Mouse (Mus musculus): ENCODE measurements around the gene Plekhg5.

Plekhg5 gene

GRCm38 (mm10) chr4:152151451-152151965, 79.2 kb downstream of the Plekhg5 start:
- no peak for DNase-seq

DNA sequence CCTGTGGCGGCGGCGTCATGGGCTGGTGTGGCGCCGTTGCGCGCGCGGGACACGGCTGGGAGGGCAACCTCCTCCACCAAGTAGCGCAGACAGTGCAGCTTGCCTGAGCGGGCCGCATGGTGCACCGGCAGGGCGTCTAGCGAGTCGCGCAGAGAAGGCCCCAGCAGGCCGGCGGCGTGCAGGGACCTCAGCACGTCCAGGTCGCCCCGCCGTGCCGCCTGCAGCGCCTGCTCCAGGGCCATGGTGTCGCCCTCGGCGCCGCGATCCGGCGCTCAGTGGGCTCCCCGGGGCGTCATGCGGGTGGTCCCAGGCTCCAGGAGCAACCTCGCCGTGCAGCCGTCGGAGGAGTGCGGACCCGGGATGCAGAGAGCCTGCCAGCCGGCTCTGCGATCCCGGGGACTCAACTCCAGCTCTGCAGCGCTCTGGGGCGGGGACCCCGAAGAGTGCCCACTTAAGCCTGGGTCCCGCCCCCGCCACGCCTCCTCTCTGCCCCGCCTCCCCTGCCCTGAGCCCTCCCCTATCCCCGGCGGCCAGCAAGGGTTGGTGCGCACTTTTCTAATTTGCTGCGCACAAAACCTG, 79.8 kb downstream of the Plekhg5 start, which contains the start of gene Espn:
TSS of gene Espn (minus strand) at position 406 of the 579 bp plus-strand sequence.
- DNase-seq = no peak

- peak; percentile 93 for DNase-seq
Observed at GRCm38 (mm10) chr4:152153771-152154177, 81.5 kb downstream of the Plekhg5 start.

DNA sequence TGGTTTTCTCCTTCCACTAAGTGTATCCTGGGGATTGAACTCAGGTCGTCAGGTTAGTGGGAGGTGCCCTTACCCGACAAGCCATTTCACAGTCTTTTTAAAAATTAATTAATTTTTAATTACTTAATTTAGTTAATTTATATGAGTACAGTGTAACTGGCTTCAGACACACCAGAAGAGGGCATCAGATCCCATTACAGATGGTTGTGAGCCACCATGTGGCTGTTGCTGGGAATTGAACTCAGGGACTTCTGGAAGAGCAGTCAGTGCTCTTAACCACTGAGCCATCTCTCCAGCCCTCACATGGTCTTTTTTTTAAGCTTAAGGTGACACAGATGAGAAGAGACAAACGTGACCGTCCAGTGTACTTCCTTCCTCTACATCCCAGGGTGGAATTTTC, 82.7 kb downstream of the Plekhg5 start:
- no peak for DNase-seq

DNA sequence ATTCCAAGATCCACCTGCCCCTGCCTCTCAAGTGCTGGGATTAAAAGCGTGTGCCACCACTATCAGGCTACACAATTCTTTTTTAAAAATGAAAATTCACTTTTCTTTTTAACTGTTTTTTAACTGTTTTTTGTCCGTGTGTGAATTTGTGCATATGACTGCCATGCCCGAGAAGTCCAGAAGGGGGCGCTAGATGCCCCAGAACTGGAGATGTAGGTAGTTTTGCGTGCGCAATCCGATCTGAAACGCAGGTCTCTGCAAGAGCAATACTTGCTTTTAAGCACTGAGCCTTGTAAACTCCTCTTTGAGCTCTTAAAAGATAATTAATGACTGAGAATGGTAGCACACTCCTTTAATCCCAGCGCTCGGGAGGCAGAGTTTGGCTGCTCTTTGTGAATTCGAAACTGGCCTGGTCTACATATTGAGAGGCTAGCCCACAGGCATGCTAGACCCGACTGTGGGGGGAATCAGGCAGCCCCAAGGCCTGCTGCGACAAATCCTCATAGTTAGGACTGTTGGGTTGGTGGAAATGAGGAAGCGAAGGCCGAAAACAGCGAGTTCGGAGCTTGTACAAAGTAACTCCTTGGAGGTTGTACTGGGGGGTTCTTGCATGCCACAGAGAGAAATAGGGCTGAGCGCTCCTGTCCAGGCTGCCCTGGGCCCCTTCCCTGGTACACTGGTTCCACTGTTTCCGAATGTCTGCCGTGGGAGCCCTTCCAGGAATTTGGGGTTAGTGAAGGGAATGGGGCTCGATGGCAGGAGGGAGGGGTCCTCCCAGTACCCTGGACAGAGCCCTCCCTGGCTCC, 85.7 kb downstream of the Plekhg5 start:
- peak; percentile 68 for DNase-seq

DNA sequence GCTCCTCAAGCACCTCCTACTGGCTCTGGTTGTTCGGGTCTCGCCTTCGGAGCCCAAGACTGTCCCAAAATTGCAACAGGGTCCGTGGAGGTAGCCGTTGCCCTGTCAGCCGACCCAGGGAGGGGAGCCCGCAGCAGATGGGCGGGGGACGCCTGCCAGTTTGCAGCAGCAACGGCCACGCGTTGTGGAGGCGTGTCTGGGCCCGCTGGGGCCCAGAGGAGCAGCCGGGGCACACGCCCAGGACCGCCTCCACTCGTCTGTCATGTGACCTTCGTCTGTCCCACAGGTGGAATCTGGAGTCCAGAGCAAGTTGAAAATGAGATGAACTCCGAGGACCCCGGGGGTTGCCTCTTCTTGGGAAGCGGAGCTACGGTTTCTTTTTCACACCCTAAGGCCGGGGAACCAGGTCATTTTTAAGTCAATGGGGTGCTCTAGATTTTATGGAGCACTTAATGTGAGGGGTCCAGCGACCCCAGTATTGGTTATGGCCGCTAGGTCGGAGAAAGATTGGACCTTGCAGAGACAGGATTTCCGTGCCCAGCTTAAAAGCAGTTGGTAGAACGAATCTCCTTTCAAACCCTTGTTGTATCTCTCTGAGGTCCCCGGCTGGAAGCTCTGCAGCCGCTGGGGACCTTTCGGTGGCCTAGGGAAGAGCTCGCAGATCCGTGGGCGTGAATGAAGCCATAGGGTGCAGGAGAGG, 86.4 kb downstream of the Plekhg5 start, which contains the start of gene Hes2:
TSS of gene Hes2 (plus strand) at position 283 of the 700 bp plus-strand sequence.
- no peak for DNase-seq

GRCm38 (mm10) chr4:152159285-152159678, 87.0 kb downstream of the Plekhg5 start:
- DNase-seq = no peak

DNA sequence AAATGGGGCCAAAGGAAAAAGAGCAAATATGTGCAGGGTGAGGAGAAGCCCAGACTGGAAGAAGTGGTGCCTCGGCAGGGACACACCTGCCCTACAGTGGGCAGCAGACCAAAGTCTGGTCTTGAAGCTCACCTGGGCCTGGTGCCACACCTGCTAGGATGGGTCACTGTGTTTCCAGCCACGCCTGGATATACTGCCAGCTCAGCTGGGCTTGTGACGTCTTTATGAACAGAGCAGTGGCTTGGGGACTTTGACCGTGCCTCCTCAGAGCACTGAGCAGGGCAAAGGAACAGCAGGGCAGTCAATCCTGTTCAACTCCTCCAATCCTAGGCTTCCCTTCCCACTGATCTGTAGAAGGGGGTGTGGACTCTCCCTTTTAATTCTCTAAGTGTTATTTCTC, 88.5 kb downstream of the Plekhg5 start:
- no peak for DNase-seq

GRCm38 (mm10) chr4:152161601-152162000, 89.3 kb downstream of the Plekhg5 start:
- no peak for DNase-seq

- DNase-seq = no peak
Observed at GRCm38 (mm10) chr4:152162748-152163147, 90.5 kb downstream of the Plekhg5 start.
